Mouse (Mus musculus): ENCODE data around the gene Btbd9. TPM values are rescaled to one million over a fixed set of nuclear protein-coding genes. Genes with fewer than 3 reads are reported as not detected.

The Btbd9 gene
- total RNA-seq, 2 experiments from 2014 or later: 100 to 101 TPM

DNA sequence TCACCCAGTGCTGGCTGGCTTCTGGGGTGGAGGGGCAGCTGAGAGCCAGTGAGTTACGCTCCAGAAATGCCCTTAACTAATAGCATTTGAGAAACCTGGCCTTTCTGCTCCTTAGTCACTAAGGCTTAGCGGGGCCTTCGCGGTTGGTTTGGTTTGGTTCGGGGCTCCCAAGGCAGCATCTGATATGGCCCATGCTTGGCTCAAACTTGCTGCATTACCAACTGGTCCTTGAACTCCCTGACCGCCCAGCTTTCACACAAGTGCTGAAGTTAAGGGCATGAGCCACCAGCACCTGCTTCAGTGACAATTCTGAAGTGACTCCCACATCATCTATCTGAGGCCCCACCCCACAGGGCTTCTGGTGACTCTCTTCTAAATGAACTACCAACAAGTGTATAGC, 28.0 kb upstream of the Btbd9 start:
- no peak for DNase-seq (ENCODE audit: low spot score in 2 of 2)

DNA sequence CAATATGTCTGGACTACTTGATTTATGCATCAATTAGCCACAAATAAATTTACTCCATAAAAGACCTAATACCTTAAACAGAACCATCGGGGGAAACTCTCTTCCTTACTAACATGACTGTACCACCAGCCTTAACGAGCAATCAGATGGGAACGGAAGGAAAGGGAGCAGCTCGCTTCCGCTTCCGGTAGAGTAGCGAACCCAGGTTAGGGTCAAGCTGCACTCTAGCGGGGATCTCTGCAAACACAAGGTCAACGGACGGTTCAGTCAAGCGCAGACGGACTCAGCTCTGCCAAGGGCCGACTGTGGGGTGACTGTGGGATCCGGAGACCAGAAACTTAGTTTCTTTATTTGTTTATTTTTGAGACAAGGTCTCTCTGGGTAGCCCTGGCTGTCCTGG, 25.9 kb upstream of the Btbd9 start:
- no peak for DNase-seq (ENCODE audit: low spot score in 2 of 2)

DNA sequence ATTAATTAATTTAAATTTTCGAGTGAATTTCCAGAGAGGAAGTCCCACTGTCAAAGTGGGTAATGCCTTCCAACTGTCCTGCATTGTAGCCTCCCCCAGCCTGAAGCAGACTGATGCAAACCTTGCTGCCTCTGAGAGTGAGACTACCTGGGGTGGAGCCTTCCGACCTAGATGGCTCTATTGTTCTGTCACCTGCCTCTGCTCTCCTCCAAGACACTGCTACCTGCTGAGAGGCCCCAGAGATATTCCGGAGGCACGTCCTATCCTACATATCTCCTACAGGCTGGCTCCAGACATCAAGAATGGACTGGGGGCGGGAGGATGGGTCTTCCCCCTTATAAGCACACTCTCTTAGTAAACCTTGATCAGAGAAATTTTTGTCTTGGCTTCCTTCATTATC, 22.0 kb upstream of the Btbd9 start:
- no peak for DNase-seq (ENCODE audit: low spot score in 2 of 2)

DNA sequence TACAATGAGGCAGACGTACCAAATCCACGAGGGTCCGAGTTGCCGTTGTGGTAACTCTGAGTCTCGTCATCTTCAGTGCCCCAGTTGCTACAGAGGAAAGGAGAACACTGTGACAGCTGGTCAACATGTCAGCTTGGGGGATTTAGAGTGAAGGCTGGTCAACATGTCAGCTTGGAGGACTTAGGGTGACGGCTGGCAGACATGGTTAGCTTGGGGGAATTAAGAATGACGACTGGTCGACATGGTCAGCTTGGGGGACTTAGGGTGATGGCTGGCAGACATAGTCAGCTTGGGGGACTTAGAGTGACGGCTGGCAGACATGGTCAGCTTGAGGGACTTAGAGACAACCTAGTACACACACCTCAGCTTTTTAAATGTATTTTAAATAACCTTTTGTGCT, 21.5 kb upstream of the Btbd9 start:
- DNase-seq (ENCODE audit: low spot score in 2 of 2): no peak

DNA sequence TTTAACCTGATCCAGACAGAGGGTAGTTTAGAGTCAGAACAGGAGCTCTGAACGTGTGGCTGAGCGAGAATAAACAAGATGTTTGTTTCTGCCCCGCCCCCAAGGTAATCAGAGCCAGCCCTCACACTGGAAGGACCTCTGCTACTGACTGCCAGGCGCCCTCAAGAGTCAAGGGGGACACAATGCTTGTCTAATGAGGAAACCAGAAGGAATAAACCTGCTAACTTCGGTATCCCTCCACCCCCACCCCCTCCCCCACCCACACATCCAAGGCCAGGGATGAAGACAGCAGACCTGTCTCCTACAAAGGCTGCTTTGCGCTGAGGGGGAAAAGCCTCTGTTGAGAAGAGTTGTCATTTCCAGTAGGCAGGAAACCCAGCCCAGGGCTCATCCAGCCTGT, 18.6 kb upstream of the Btbd9 start:
- no peak for DNase-seq (ENCODE audit: low spot score in 2 of 2)

DNA sequence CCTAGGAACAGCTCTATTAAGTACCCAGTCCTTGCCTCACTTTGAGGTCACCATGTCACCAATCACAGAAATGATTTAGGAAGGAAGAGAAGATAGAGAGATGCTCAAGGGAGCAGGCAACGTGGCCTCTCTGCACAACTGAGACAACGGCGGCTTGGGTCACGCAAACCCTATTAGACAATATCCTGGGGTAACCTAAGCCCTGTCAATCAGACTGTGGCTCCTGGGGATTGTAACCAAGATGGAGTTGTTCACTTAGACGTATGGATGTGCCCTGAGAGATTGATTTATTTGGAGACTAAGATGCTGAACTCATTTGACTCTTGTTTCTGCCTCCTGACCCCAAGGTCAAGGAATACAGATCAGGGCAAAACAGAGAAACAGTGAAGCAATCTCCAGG, 18.1 kb upstream of the Btbd9 start:
- no peak for DNase-seq (ENCODE audit: low spot score in 2 of 2)

DNA sequence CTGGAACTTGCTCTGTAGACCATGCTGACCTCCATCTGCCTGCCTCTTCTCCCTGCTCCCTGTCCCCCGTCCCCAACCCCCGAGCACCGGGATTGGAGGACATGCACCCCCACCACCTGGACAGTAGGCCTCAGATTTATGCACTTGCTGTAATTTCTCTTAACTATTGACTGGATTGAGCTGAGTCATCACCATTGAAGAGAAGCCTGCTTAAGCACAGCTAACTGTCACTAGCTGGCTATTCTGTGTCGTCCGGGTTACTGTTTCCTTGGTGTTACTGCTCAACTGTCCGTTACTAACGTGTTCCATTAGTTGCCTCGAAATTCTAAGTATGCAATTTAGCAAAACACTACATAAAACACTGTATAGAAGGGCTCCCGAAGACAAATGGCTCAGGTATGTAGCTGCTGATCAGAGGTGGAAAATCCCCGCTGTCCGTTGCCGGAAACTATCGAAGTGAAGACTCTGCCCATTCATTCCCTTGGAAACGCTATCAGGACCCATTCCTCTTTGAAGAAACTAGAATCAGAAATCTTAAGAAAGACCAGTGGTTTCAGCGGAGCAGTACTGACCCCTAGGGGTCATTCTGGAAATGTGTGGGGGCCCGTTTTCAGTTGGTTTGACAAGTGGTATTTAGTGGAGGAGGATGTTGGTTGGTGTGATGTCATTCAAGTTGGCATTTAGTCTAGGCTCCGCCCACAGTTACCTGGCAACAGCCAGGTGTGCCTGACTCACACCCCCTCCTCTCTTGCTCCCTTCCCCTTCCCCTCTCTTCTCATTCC, 14.3 kb upstream of the Btbd9 start:
- DNase-seq (ENCODE audit: low spot score in 2 of 2): peak; percentile 59 to 68

DNA sequence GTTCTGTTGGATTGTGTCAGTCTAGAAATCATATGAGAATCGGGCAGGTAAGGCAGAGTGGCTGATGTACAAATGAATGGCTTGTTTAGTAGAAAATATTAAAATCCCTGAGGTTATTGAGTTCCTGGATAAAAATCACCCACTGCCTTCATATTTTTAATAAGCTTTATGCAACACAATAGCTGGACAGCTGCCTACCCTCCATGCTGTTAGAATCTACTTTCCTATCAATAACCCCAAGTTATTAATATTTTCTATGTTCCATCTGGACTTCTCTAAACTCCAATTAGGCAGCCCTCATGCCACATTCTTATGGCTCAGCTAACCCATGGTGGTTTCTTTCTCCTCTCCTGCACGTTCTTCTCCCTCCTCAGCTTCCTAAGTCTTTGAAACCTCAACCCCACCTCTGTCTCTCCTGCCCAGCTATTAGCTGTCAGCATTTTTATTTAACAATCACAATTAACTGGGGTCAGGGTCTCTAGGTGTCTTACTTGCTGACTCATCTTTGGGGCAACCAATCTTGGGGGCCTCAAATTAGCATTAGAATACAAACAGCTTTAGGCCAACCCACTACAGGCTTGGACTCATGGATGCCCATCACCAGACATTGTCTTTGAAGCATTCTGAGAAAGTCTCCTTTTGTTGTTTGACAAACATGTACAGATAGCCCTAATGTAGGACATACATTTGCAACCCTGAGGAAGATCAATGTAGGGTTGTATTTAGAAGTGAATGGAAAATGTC, 7.1 kb upstream of the Btbd9 start:
- no peak for DNase-seq (ENCODE audit: low spot score in 2 of 2)

DNA sequence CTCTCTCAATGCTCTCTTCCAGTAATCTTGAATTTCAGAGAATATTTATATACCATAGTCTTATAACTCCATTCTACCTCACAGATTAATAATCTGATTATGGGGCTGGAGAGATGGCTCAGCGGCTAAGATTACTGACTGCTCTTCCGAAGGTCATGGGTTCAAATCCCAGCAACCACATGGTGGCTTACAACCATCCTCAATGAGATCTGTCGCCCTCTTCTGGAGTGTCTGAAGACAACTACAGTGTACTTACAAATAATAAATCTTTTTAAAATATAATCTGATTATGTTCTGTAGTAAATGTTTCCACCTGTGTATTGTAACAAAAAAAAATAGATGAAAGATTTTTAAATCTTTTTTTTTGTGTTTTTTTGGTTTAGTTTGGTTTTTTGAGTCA, 6.0 kb upstream of the Btbd9 start:
- no peak for DNase-seq (ENCODE audit: low spot score in 2 of 2)

DNA sequence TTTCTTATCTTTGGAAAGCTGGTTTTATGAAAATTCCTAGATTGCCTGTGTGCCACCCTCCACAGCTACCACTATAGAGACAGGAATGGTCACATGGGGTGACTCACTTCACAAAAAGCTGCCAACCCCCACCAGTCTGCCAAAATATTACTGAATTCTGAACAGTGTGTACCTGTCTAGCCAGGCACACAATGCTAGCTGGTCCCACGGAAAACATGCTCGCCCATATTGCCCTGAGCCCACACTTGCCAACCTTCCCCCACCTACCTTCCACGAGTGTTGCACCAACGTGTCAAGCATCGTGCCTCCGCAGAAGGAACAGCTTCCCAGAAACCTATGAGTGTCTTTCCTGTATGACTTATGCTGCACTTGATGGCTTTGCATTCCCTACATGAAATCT, 4.9 kb upstream of the Btbd9 start:
- DNase-seq (ENCODE audit: low spot score in 2 of 2): peak; percentile 66 to 71

DNA sequence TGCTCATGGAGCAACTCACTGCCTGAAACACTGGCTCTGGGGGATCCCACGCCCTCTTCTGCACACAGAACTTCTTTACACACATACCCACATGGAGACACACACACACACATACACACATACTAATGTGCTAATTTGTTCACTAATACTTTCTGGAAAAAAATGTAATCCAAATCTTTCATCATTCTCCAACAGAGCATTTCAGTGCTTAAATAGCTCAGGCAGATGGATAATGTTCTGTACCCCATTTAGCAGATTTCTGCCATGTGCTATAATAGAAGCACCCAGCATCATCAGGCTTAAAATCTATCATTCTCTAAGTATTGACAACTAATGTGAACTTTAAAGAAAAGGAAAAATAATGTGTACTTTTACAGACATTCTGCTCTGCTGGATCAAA, 4.5 kb upstream of the Btbd9 start:
- no peak for DNase-seq (ENCODE audit: low spot score in 2 of 2)

DNA sequence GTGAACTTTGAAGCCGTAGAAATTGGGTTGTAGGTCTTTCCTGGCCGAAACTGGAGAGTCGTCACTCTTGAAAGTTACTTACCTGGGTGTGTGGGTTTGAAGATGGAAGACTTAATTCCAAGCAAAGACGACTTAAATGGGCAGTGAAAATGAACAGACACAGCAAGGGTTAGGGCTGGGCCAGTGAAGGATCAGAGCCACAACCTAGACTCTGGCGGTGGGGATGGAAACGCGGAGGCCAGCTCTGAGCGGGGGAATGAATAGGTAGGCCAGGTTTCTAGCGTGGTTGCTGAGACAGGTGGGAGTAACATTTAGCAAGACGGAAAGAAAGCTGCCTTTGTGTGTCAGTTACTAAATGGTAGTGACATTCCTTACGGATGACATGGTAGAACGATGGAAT, 658 bp upstream of the Btbd9 start:
- DNase-seq (ENCODE audit: low spot score in 2 of 2): no peak

DNA sequence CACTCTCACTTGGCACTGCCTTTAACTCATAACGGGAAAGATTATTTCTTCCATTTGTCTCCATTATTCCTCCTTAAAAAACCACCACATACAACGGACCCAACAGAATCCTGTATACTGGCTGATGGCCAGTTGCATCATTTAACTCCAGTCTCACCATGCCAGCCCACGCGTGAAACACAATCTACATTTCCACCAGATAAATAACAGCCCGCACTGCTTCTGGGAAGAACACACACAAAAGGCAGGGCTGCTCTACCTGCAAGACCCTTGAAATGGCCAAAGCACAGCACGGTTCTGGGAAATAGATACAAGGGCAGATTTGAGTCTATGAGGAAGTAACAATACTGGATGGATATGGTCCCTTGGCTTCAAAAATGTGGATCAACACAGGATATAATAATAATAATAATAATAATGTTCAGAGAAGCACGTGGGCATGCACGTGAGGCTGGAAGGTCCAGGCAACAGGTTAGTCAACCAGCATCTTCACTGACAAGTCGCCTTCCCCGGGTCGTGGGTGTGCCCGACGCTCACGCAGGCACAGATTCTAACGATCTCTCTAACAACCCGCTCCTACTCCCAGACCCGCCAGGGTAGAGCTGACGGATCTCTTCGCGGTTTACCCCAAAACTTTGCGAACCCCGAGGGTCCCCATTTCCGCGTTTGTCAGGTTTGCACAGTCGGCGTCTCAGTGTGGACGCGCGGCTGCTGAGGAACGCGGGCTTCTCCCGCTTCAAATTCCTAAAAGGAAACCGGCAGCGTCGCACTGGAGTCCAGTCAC, 975 bp downstream of the Btbd9 start:
- peak; percentile 48 to 74 for DNase-seq (ENCODE audit: low spot score in 2 of 2)

DNA sequence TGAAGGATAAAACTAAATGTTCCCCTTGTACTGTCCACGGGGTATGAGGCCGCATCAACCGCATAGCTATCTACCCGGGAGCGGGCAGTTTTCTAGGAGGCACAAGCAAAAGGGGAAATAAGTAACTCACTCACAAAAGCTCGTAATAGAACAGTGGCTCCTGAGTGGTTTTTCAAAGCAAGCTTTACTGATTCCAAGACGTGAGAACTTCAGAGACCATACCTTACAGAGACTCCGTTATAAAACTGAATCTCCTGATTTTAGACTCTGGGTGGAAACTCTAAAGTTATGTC, 1.6 kb downstream of the Btbd9 start:
- DNase-seq (ENCODE audit: low spot score in 2 of 2): no peak

DNA sequence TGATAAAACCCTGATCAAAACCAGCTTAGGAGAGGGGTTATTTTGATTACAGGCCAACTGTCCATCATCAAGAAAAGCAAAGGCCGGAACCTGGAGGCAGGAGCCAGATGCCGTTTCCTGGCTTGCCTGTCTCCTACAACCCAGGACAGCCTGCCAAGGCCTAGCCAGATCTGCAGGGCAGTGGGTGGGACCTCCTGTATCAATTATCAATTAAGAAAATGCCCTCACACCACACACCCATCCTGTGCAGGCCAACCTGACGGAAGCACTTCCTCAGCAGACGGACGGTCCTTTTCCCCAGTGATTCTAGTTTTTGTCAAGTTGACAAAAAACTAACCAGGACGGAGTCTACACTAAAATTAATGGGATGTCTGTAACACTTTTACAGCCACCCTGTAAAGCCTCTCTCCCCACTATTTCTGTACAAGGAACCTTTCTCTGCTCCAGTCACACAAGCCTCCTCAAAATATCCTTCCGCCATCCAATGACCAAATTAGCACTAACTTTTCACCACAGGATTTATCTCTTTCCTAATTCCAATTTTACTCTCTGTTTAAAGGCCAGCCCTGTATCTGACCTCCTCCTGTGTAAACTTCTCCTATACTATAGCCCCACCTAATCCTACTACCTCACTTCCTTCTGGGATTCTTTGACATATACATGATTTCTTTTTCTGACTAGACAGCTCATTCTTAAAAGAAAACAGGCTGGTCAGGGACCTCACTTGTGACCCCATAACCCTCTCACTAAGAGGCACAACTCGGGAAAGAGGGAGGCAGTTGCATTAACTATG, 2.1 kb downstream of the Btbd9 start:
- no peak for DNase-seq (ENCODE audit: low spot score in 2 of 2)

DNA sequence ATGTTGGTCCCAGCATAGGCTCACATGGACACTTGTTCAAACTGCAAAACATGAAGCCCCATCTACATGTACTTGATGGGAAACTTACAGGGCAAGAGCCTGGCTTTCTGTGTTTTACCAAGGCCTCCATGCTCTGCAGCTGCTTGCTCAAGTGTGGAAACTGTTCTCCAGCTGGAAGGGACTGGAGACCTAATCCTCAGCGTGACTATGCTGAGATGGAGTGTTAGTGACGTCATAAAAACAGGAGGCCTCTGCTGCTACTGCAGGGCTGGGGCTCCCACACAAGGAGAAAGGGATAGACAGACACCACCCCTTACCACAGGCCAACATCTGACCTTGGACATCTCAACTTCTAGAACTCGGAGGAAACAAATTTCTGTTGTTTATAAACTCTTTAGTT, 5.3 kb downstream of the Btbd9 start:
- DNase-seq (ENCODE audit: low spot score in 2 of 2): no peak

DNA sequence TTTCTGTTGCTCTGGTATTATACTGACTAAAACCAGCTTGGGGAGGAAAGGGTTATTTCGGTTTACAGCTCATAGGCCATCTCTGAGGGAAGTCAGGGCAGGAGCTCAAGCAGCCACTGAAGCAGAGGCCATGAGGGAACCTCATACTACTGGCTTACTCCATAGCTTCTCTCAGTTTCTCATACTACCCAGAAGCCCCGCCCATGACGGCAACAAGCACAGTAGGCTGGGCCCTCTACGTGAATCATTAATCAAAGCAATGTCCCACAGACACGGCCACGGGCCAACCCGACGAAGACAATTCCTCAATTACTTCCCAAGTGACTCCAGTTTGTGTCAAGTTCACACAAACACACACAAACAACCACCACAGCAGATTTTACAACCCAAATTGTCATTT, 6.1 kb downstream of the Btbd9 start:
- DNase-seq (ENCODE audit: low spot score in 2 of 2): no peak

DNA sequence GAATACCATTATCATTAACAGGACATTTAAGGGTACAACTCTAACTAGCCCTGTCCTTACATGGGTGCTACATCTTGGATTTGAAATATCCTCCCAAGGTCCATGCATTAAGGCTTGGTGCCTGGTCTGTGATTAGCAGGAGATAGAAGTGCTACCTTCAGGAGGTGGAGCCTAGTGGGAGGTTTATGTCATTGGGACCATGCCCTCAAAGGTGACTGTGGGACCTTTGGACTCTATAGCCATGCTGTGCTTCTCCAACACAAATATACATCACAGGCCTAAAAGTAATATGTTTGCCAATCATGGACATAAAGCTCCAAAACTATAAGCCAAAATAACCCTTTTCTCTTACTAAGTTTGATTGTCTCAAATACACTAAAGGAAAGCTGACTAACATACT, 7.8 kb downstream of the Btbd9 start:
- DNase-seq (ENCODE audit: low spot score in 2 of 2): no peak

DNA sequence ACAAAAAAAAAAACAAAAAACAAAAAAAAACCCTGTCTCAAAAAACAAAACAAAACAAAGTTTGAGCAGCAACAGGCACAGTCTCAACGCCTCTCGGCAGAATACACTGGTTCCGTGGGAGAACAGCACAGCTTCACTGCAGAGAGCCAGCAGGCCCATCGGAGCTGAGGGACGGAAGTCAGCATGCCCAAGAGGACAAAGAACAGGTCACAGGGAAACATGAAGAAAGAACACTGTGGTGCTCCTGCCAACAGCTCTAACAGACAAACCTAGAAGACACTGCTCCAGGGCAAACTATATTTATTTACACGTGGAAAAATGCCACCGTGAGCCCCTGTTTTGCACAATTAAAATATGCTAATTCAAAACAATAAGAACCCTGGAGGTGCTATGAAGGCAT, 11.3 kb downstream of the Btbd9 start:
- DNase-seq (ENCODE audit: low spot score in 2 of 2): no peak

DNA sequence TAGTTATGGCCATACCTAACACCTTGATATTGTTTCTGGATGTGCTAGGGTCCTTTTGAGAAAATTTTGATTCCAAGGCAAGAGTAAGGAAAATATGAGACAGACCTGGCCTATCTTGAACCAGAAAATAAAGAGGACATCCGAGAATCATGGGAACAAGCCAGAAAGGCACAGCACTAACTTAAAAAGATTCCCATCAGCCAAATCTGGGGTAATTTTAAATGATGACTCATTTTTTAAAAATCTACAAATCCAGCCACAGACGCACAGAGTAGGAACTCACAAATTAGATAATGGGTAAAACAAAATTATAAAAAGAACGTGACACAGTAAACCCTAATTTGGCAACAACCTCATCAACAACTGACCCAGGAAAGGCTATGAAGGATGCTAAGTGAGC, 11.9 kb downstream of the Btbd9 start:
- no peak for DNase-seq (ENCODE audit: low spot score in 2 of 2)

DNA sequence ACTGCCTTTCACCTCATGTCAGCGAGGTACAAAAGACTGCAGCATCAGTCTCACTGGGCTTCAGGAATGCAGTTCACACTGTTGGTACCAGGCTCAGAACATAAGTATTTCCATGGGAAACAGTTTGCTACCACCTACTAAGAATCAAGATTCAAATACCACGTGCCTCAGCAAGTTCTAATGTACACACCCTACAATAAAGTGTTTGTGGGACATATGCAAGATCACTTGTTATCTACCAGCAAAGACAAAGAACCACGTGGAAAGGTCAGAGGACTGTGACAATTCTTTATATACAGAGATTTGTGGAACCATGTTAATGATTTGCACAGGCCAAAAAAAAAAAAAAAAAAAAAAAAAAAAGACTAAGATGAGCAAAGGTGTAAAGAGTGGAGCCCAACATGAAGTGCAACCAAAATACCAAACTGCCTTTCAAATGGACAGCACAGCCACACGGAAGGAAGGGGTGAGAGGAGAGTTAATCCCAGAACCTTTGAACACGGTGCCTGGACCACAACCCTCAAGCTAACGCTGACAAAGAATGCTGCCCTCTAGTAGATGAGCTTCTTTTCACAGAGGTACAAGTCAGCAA, 12.7 kb downstream of the Btbd9 start:
- DNase-seq (ENCODE audit: low spot score in 2 of 2): no peak

All from left cerebral cortex, adult 18-20 months (tissue).